Mouse (Mus musculus): Measurements from ENCODE around the gene AC109138.7. TPM values are rescaled to one million over a fixed set of nuclear protein-coding genes. Genes with fewer than 3 reads are reported as not detected.

AC109138.7 gene
- polyA plus RNA-seq, 1 experiment: not detected

GRCm38 (mm10) chr19:4184976-4185975 is 28.9 kb upstream of the AC109138.7 start:
- Histone ChIP-seq H3K4me1 (ENCODE audit: control insufficient read depth, insufficient read depth, insufficient read length) (peaks cover 59% of the 10 kb centered on the region), H3K27ac (ENCODE audit: insufficient read depth, low read length) (peak overlapping the region; percentile 94), H3K27me3 (ENCODE audit: control insufficient read depth, insufficient read depth, low read length) (no peaks in the 10 kb centered on the region), H3K36me3 (ENCODE audit: control insufficient read depth, insufficient read depth, low read length) (peaks cover 52% of the 10 kb centered on the region), H3K4me3 (ENCODE audit: extremely low read depth, insufficient read depth, insufficient read length) (peak overlapping the region; percentile 12; the same call in 1 of the 2 replicates)
- 9% methylated on average over 15 of the region's 15 CpGs for WGBS
- peak in 1 of 2 experiments; percentile 82 for DNase-seq (ENCODE audit: low read depth in 1 of 2, low spot score in 2 of 2)
- TF ChIP-seq CTCF (IDR thresholded peaks at IDR 0.05; ENCODE audit: extremely low read depth, insufficient read depth, insufficient read length, insufficient replicate concordance) (no peak), POLR2A (IDR thresholded peaks at IDR 0.05; ENCODE audit: low read depth, low read length) (no peak; the same call in 1 of the 2 replicates)

DNA sequence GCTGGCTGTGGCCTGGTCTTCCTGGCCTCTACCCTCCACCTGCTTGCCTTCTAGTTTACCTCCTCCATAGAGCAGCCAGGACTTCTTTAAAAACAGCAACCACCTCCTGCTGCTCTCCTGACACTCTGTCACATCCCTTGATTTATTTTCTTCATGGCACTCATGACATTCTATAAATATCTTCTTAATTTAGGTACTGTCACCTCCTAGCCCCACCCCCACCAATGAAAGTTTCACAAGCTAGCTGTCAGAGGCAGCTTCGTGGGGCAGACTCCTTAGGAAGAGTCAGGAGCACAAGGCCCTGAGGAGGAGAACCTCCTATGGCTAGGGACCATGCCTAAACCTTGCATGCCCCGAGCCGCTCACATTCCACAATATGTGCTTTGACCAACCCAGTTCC is 26.9 kb upstream of the AC109138.7 start:
- H3K4me3 ChIP-seq (ENCODE audit: extremely low read depth, insufficient read depth, insufficient read length): peak overlapping the region; percentile 43; the same call in 1 of the 2 replicates

GRCm38 (mm10) chr19:4189051-4189620 is 25.0 kb upstream of the AC109138.7 start:
- TF ChIP-seq POLR2A (IDR thresholded peaks at IDR 0.05; ENCODE audit: low read depth, low read length) (no peak), CTCF (IDR thresholded peaks at IDR 0.05; ENCODE audit: extremely low read depth, insufficient read depth, insufficient read length, insufficient replicate concordance) (no peak)
- WGBS: 16% methylated on average over 12 of the region's 12 CpGs
- peak overlapping the region; percentile 98 for H3K27ac ChIP-seq (ENCODE audit: insufficient read depth, low read length)
- DNase-seq (ENCODE audit: low read depth in 1 of 2, low spot score in 2 of 2): no peak
- H3K27me3 ChIP-seq (ENCODE audit: control insufficient read depth, insufficient read depth, low read length): no peaks in the 10 kb centered on the region
- H3K4me3 ChIP-seq (ENCODE audit: extremely low read depth, insufficient read depth, insufficient read length): peak overlapping the region; percentile 56
- H3K4me1 ChIP-seq (ENCODE audit: control insufficient read depth, insufficient read depth, insufficient read length): peaks cover 52% of the 10 kb centered on the region
- H3K36me3 ChIP-seq (ENCODE audit: control insufficient read depth, insufficient read depth, low read length): peaks cover 42% of the 10 kb centered on the region

More for the DNA sequence above, 26.9 kb upstream of the AC109138.7 start:
- no peak for DNase-seq (ENCODE audit: low read depth in 1 of 2, low spot score in 2 of 2)
- TF ChIP-seq CTCF (IDR thresholded peaks at IDR 0.05; ENCODE audit: extremely low read depth, insufficient read depth, insufficient read length, insufficient replicate concordance) (no peak), POLR2A (IDR thresholded peaks at IDR 0.05; ENCODE audit: low read depth, low read length) (no peak)
- Histone ChIP-seq H3K27ac (ENCODE audit: insufficient read depth, low read length) (peak overlapping the region; percentile 94), H3K27me3 (ENCODE audit: control insufficient read depth, insufficient read depth, low read length) (no peaks in the 10 kb centered on the region), H3K4me1 (ENCODE audit: control insufficient read depth, insufficient read depth, insufficient read length) (peaks cover 55% of the 10 kb centered on the region), H3K36me3 (ENCODE audit: control insufficient read depth, insufficient read depth, low read length) (peaks cover 45% of the 10 kb centered on the region)
- WGBS: 12% methylated on average over 3 of the region's 3 CpGs

- DNase-seq (ENCODE audit: low read depth in 1 of 2, low spot score in 2 of 2): peak; percentile 76 to 92
- TF ChIP-seq CTCF (IDR thresholded peaks at IDR 0.05; ENCODE audit: extremely low read depth, insufficient read depth, insufficient read length, insufficient replicate concordance) (no peak), POLR2A (IDR thresholded peaks at IDR 0.05; ENCODE audit: low read depth, low read length) (peak; percentile 83)
- Histone ChIP-seq H3K27ac (ENCODE audit: insufficient read depth, low read length) (peak within 1 kb of the TSS; percentile 98), H3K27me3 (ENCODE audit: control insufficient read depth, insufficient read depth, low read length) (no peaks in the 10 kb centered on the region), H3K4me1 (ENCODE audit: control insufficient read depth, insufficient read depth, insufficient read length) (peaks cover 41% of the 10 kb centered on the region), H3K36me3 (ENCODE audit: control insufficient read depth, insufficient read depth, low read length) (peaks cover 51% of the 10 kb centered on the region), H3K4me3 (ENCODE audit: extremely low read depth, insufficient read depth, insufficient read length) (peak within 1 kb of the TSS; percentile 89)
- under 1% methylated on average over 4 of the region's 4 CpGs for WGBS
These were observed 23.3 kb upstream of the AC109138.7 start, which contains the start of gene Tbc1d10c for GRCm38 (mm10) chr19:4190831-4191334. TSS of gene Tbc1d10c (minus strand) at chr19:4191284.

DNA sequence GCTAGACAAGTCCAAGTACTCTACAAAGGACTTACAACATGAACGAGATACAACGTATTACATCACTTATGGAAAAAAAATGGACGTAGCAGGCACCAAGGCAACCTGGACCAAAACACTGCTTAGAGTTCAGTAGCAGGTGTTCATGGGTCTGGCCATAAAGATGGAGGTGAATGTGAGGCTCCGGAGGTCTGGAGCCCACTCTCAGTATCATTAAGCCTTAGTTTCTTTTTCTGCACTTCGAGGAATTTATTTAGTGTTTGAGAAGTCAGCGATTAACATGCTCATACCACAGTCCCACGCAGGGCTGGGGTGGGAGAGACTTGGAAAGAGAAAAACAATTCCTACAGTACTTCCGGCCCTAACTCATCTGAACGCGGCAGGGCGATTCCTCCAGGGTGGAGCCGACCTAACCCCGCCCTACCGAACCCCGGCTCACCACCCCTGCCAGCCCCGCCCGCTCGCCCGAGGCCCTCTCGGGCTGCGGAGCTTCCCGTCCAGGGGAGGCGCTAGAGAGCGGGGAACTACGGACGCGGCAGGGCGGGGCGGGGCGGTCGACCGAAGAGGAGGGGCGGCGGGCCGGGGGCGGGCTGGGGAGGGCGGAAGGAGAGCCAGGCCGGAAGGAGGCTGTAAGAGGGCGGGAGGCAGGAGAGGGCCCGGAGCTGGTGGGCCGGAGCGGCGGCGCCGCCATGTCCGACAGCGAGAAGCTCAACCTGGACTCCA is 22.5 kb upstream of the AC109138.7 start, which contains the start of gene Ppp1ca:
Gene Ppp1ca, plus strand, starts transcription at position 538 of the 723 bp plus-strand sequence.
- H3K27me3 ChIP-seq (ENCODE audit: control insufficient read depth, insufficient read depth, low read length): no peaks in the 10 kb centered on the region
- H3K27ac ChIP-seq (ENCODE audit: insufficient read depth, low read length): peak within 1 kb of the TSS; percentile 94
- peak within 1 kb of the TSS; percentile 89 for H3K4me3 ChIP-seq (ENCODE audit: extremely low read depth, insufficient read depth, insufficient read length)
- peaks cover 34% of the 10 kb centered on the region; the same call in 1 of the 2 replicates for H3K4me1 ChIP-seq (ENCODE audit: control insufficient read depth, insufficient read depth, insufficient read length)
- TF ChIP-seq POLR2A (IDR thresholded peaks at IDR 0.05; ENCODE audit: low read depth, low read length): peak; percentile 92
- TF ChIP-seq CTCF (IDR thresholded peaks at IDR 0.05; ENCODE audit: extremely low read depth, insufficient read depth, insufficient read length, insufficient replicate concordance): peak; percentile 68; the same call in 1 of the 2 replicates
- WGBS: 1% methylated on average over 39 of the region's 47 CpGs
- peaks cover 54% of the 10 kb centered on the region for H3K36me3 ChIP-seq (ENCODE audit: control insufficient read depth, insufficient read depth, low read length)
- DNase-seq (ENCODE audit: low read depth in 1 of 2, low spot score in 2 of 2): peak; percentile 91 to 98

Data from spleen, adult 2 months (tissue).